Mouse (Mus musculus): ENCODE measurements at regions not wholly inside any gene's neighbourhood (a gene's known extent, or its start where the extent isn't known, plus 50 kb on each side); places are given as distances from the start of the nearest gene placed in this dataset.

DNA sequence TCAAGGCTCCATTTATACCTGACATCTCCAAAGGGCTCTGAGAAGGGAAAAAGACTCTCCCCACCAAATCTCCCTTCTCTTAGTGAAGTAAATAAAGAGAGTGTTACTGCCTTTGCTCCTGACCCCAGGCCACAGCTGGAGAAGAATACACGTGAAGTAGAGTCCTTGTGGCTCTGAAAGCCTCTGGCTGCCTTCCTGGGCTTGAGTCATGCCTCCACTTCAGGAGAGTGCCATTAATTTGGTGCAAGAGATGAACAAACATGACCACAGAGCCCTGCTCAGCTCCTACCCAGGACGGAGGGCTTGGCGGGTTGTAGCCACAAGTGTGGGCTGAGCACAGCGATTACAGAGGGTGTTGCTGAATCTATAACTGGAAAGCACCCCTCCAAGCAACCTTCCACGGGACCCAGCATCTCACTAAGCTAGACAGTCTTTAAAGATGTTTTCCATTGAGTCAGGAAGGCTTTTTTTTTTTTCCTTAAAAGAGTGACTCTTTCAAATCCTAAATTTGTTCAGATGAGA, 175.3 kb upstream of the Ncam1 start:
- H3K27me3 ChIP-seq (replicated peaks; ENCODE audit: insufficient read depth, low read length) = no peaks in the 10 kb centered on the region
- H3K36me3 ChIP-seq (ENCODE audit: insufficient read depth, low read length) = no peaks in the 10 kb centered on the region
- H3K9ac ChIP-seq (replicated peaks; ENCODE audit: low read depth) = no peak overlapping the region
- peak; percentile 83 for ATAC-seq
- no peaks in the 10 kb centered on the region for H3K9me3 ChIP-seq (ENCODE audit: low read length)
- TF ChIP-seq EP300 (IDR thresholded peaks at IDR 0.05) (peak; percentile 35), CTCF (IDR thresholded peaks at IDR 0.05) (no peak)
- H3K4me3 ChIP-seq (ENCODE audit: low read depth, low read length) = no peak overlapping the region
- peak; percentile 75 for DNase-seq (ENCODE audit: low spot score)
- peaks cover 9% of the 10 kb centered on the region for H3K4me1 ChIP-seq (ENCODE audit: insufficient read depth, low read depth, low read length)
- no peak overlapping the region for H3K4me2 ChIP-seq (replicated peaks; ENCODE audit: low read depth, low read length)
- H3K27ac ChIP-seq (ENCODE audit: low read length) = no peak overlapping the region
- WGBS = 57% methylated on average over 5 of the region's 5 CpGs

DNA sequence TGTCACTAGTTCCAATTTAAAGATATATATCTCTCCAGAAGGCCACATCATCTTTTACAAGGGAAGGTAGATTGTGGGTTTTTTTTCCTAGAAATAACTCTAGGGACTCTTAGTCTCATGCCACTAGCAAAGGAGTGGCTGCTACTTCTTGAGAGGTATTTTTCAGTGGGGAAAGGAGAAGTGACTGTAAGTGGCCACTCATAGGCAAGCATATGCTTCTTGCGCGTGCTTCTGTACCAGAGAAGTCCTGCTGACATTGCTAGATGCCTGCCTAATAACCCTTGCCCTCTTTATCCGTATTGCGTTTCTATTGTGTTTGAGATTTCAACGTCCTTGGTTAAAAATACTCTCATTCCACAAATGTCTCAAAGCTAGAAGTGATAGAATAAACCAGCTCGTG, 170.7 kb upstream of the Ncam1 start:
- 43% methylated on average over 6 of the region's 6 CpGs for WGBS
- Histone ChIP-seq H3K27ac (ENCODE audit: low read length) (no peak overlapping the region), H3K36me3 (ENCODE audit: insufficient read depth, low read length) (no peaks in the 10 kb centered on the region), H3K4me3 (ENCODE audit: low read depth, low read length) (no peak overlapping the region), H3K4me1 (ENCODE audit: insufficient read depth, low read depth, low read length) (peaks cover 1% of the 10 kb centered on the region; the same call in 1 of the 2 replicates), H3K9me3 (ENCODE audit: low read length) (no peaks in the 10 kb centered on the region), H3K27me3 (replicated peaks; ENCODE audit: insufficient read depth, low read length) (no peaks in the 10 kb centered on the region), H3K4me2 (replicated peaks; ENCODE audit: low read depth, low read length) (no peak overlapping the region), H3K9ac (replicated peaks; ENCODE audit: low read depth) (no peak overlapping the region)
- ATAC-seq (peak; percentile 83), DNase-seq (ENCODE audit: low spot score) (peak; percentile 76)
- TF ChIP-seq EP300 (IDR thresholded peaks at IDR 0.05) (peak; percentile 41; the same call in 1 of the 2 replicates), CTCF (IDR thresholded peaks at IDR 0.05) (no peak)

DNA sequence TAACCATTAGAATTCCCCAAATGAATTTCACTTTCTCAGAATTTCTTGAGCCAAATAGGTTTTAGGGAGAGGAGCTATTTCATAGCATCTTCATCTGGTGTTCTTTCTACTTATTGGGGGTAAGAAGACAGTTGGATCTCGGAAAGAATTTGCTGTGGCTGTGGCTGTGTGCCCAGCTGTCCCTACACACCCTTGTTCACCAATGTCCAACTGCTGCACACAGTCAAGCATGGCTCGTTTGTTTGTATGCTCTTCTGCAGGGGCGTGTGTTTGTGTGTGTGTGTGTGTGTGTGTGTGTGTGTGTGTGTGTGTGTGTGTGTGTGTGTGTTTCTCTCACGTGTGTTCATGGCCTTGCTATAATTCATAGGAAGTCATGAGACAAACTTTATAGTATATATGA, 165.9 kb upstream of the Ncam1 start:
- ATAC-seq (no peak), DNase-seq (ENCODE audit: low spot score) (no peak)
- 53% methylated on average over 4 of the region's 4 CpGs for WGBS

DNA sequence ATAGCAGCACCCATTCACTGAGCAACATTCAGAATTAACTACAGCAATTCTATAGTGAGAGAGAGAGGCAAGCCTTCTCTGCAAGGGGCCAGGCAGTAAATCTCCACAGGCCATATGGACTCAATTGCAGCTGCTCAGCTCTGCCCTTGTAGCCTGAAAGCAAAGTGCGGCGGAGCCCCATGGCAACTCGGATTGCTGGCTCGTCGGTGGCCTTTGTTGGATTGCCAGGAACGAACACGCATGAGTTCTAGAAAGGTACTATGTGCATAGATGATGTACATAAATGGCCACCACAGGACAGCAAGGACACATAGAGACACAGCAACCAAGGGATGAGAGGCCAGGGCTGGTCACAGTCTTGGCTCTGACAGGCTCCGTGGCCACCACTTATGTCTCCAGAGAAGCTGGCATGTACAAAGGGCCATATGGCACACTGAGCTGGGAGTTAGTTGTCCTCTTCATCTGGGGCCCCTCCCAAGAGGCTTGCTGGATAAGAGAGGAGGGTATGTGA, 163.9 kb upstream of the Ncam1 start:
- no peaks in the 10 kb centered on the region for H3K4me1 ChIP-seq (ENCODE audit: insufficient read depth, low read depth, low read length)
- no peaks in the 10 kb centered on the region for H3K9me3 ChIP-seq (ENCODE audit: low read length)
- H3K4me3 ChIP-seq (ENCODE audit: low read depth, low read length) = no peak overlapping the region
- ATAC-seq (no peak), DNase-seq (ENCODE audit: low spot score) (no peak)
- no peak for TF ChIP-seq CTCF (IDR thresholded peaks at IDR 0.05)
- no peak for TF ChIP-seq EP300 (IDR thresholded peaks at IDR 0.05)
- H3K4me2 ChIP-seq (replicated peaks; ENCODE audit: low read depth, low read length) = no peak overlapping the region
- H3K27me3 ChIP-seq (replicated peaks; ENCODE audit: insufficient read depth, low read length) = no peaks in the 10 kb centered on the region
- H3K9ac ChIP-seq (replicated peaks; ENCODE audit: low read depth) = no peak overlapping the region
- WGBS = 74% methylated on average over 8 of the region's 8 CpGs
- no peaks in the 10 kb centered on the region for H3K36me3 ChIP-seq (ENCODE audit: insufficient read depth, low read length)
- H3K27ac ChIP-seq (ENCODE audit: low read length) = no peak overlapping the region

More for the DNA sequence above, 165.9 kb upstream of the Ncam1 start:
- Histone ChIP-seq H3K36me3 (ENCODE audit: insufficient read depth, low read length) (no peaks in the 10 kb centered on the region), H3K27me3 (replicated peaks; ENCODE audit: insufficient read depth, low read length) (no peaks in the 10 kb centered on the region), H3K4me1 (ENCODE audit: insufficient read depth, low read depth, low read length) (no peaks in the 10 kb centered on the region), H3K27ac (ENCODE audit: low read length) (no peak overlapping the region), H3K4me2 (replicated peaks; ENCODE audit: low read depth, low read length) (no peak overlapping the region), H3K9me3 (ENCODE audit: low read length) (no peaks in the 10 kb centered on the region), H3K4me3 (ENCODE audit: low read depth, low read length) (no peak overlapping the region), H3K9ac (replicated peaks; ENCODE audit: low read depth) (no peak overlapping the region)
- no peak for TF ChIP-seq EP300 (IDR thresholded peaks at IDR 0.05)
- TF ChIP-seq CTCF (IDR thresholded peaks at IDR 0.05) = no peak

DNA sequence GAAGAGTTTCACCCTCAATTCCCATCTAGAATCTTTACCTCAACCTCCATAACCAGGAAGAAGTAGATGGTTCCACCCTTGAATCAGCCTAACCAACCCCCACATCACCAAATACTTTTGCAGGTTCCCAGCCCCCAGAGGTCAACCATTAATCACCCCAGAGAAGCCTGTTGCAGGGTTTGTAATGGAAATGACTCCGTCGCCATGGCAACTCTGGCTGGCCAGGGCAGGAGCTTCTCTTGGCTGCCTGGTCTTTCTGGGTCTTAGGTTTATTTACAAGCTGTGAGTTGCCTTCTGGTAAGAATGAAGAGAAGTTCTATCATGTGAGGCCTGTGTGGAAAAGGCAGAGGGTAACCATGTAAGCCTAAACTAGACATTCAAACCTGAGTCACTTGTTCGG, 163.2 kb upstream of the Ncam1 start:
- Histone ChIP-seq H3K4me3 (ENCODE audit: low read depth, low read length) (no peak overlapping the region), H3K27ac (ENCODE audit: low read length) (no peak overlapping the region), H3K9ac (replicated peaks; ENCODE audit: low read depth) (no peak overlapping the region), H3K27me3 (replicated peaks; ENCODE audit: insufficient read depth, low read length) (no peaks in the 10 kb centered on the region), H3K9me3 (ENCODE audit: low read length) (no peaks in the 10 kb centered on the region), H3K4me1 (ENCODE audit: insufficient read depth, low read depth, low read length) (no peaks in the 10 kb centered on the region), H3K36me3 (ENCODE audit: insufficient read depth, low read length) (no peaks in the 10 kb centered on the region), H3K4me2 (replicated peaks; ENCODE audit: low read depth, low read length) (no peak overlapping the region)
- 43% methylated on average over 3 of the region's 3 CpGs for WGBS
- ATAC-seq (no peak), DNase-seq (ENCODE audit: low spot score) (no peak)
- no peak for TF ChIP-seq CTCF (IDR thresholded peaks at IDR 0.05)

DNA sequence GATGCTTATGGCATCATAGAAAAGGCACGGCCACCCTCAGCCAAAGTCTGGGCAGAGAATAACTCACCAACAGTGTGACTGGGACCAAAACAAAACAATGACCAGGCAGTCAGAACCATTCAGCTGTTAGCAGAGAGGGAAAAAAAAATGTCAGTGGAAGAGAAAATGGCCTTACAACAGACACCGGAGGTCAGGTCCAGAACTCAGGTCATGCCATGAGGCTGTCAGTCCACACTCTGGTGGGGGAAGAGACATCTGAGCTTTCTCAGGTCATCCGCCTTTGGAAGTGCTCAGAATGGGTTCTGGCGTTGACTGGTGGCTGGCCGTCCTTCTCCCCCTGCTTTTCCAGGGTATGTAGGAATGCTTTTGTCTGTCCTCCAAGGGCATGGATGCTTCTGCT, 162.6 kb upstream of the Ncam1 start:
- 75% methylated on average over 5 of the region's 5 CpGs for WGBS
- no peaks in the 10 kb centered on the region for H3K9me3 ChIP-seq (ENCODE audit: low read length)
- H3K4me3 ChIP-seq (ENCODE audit: low read depth, low read length) = no peak overlapping the region
- H3K4me1 ChIP-seq (ENCODE audit: insufficient read depth, low read depth, low read length) = no peaks in the 10 kb centered on the region
- no peaks in the 10 kb centered on the region for H3K36me3 ChIP-seq (ENCODE audit: insufficient read depth, low read length)
- H3K27ac ChIP-seq (ENCODE audit: low read length) = no peak overlapping the region
- DNase-seq (ENCODE audit: low spot score) = no peak
- no peak overlapping the region for H3K9ac ChIP-seq (replicated peaks; ENCODE audit: low read depth)
- H3K4me2 ChIP-seq (replicated peaks; ENCODE audit: low read depth, low read length) = no peak overlapping the region
- no peak for ATAC-seq
- H3K27me3 ChIP-seq (replicated peaks; ENCODE audit: insufficient read depth, low read length) = no peaks in the 10 kb centered on the region
- no peak for TF ChIP-seq EP300 (IDR thresholded peaks at IDR 0.05)
- no peak for TF ChIP-seq CTCF (IDR thresholded peaks at IDR 0.05)

DNA sequence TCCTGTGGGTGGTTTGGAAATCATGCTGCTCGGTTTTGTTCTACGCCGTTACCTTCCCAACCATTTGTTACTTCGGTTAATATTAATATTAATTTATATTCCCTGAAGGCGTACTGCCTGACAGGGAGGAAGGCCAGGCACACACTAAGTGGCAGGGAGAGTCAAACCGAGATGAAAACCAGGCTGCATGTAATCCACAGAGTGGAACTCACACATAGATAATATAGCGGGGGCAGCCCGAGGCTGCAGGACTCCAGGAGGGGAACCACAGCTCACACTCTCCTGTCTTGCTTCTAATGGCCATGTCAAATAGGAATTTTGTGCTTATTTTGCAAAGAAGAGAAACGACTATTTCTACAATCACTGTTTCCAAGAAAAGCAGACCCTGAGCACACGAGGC, 161.3 kb upstream of the Ncam1 start:
- H3K27me3 ChIP-seq (replicated peaks; ENCODE audit: insufficient read depth, low read length) = no peaks in the 10 kb centered on the region
- H3K4me3 ChIP-seq (ENCODE audit: low read depth, low read length) = no peak overlapping the region
- ATAC-seq (no peak), DNase-seq (ENCODE audit: low spot score) (no peak)
- no peaks in the 10 kb centered on the region for H3K4me1 ChIP-seq (ENCODE audit: insufficient read depth, low read depth, low read length)
- no peak overlapping the region for H3K4me2 ChIP-seq (replicated peaks; ENCODE audit: low read depth, low read length)
- no peak overlapping the region for H3K9ac ChIP-seq (replicated peaks; ENCODE audit: low read depth)
- no peaks in the 10 kb centered on the region for H3K9me3 ChIP-seq (ENCODE audit: low read length)
- no peak overlapping the region for H3K27ac ChIP-seq (ENCODE audit: low read length)
- no peaks in the 10 kb centered on the region for H3K36me3 ChIP-seq (ENCODE audit: insufficient read depth, low read length)
- TF ChIP-seq CTCF (IDR thresholded peaks at IDR 0.05) (no peak), EP300 (IDR thresholded peaks at IDR 0.05) (no peak)
- WGBS = 59% methylated on average over 10 of the region's 10 CpGs

All from lung, postnatal 0 days (tissue).